Mouse (Mus musculus): ENCODE data around the gene Gm17622. TPM values are rescaled to one million over a fixed set of nuclear protein-coding genes. Genes with fewer than 3 reads are reported as not detected.

Gene Gm17622
- polyA plus RNA-seq, 1 experiment from 2014 or later: not detected

- H3K4me2 ChIP-seq (replicated peaks): no peak overlapping the region
- ATAC-seq (ENCODE audit: low FRiP score, low read depth): no peak
- H3K27ac ChIP-seq (replicated peaks): no peak overlapping the region
- H3K9me3 ChIP-seq: no peaks in the 10 kb centered on the region
- 89% methylated on average over 6 of the region's 6 CpGs for WGBS
- H3K9ac ChIP-seq (replicated peaks): no peak overlapping the region
- H3K36me3 ChIP-seq: no peaks in the 10 kb centered on the region
- H3K4me1 ChIP-seq: no peaks in the 10 kb centered on the region
- no peaks in the 10 kb centered on the region for H3K27me3 ChIP-seq
- no peak overlapping the region for H3K4me3 ChIP-seq
These were observed 20.0 kb upstream of the Gm17622 start for GRCm38 (mm10) chr13:96470556-96470955.

- Histone ChIP-seq H3K36me3 (no peaks in the 10 kb centered on the region), H3K9me3 (no peaks in the 10 kb centered on the region), H3K9ac (replicated peaks) (no peak within 1 kb of the TSS), H3K4me2 (replicated peaks) (no peak within 1 kb of the TSS), H3K4me3 (no peak within 1 kb of the TSS), H3K27ac (replicated peaks) (no peak within 1 kb of the TSS), H3K27me3 (no peaks in the 10 kb centered on the region), H3K4me1 (no peaks in the 10 kb centered on the region)
- no peak for ATAC-seq (ENCODE audit: low FRiP score, low read depth)
- WGBS: 92% methylated on average over 14 of the region's 14 CpGs
These were observed 19.6 kb upstream of the Gm17622 start, which contains the start of gene Ankdd1b for GRCm38 (mm10) chr13:96470957-96471356. Gene Ankdd1b, minus strand, starts transcription at chr13:96471198.

GRCm38 (mm10) chr13:96477226-96477625 lies 13.3 kb upstream of the Gm17622 start:
- 92% methylated on average over 4 of the region's 4 CpGs for WGBS
- no peaks in the 10 kb centered on the region for H3K9me3 ChIP-seq
- no peak for ATAC-seq (ENCODE audit: low FRiP score, low read depth)
- H3K27me3 ChIP-seq: no peaks in the 10 kb centered on the region
- no peak overlapping the region for H3K27ac ChIP-seq (replicated peaks)
- H3K9ac ChIP-seq (replicated peaks): no peak overlapping the region
- H3K4me1 ChIP-seq: no peaks in the 10 kb centered on the region
- H3K36me3 ChIP-seq: no peaks in the 10 kb centered on the region
- no peak overlapping the region for H3K4me2 ChIP-seq (replicated peaks)
- no peak overlapping the region for H3K4me3 ChIP-seq

- Histone ChIP-seq H3K4me2 (replicated peaks) (no peak overlapping the region), H3K9me3 (no peaks in the 10 kb centered on the region), H3K9ac (replicated peaks) (no peak overlapping the region), H3K27ac (replicated peaks) (no peak overlapping the region), H3K4me3 (no peak overlapping the region), H3K27me3 (no peaks in the 10 kb centered on the region), H3K4me1 (no peaks in the 10 kb centered on the region), H3K36me3 (0 out of 2 replicates have a peak, but pooled peaks cover 5% of the 10 kb centered on the region)
- 94% methylated on average over 1 of the region's 1 CpGs for WGBS
- no peak for ATAC-seq (ENCODE audit: low FRiP score, low read depth)
These were observed 11.5 kb upstream of the Gm17622 start for GRCm38 (mm10) chr13:96478991-96479390.

GRCm38 (mm10) chr13:96487230-96487629 lies 3.3 kb upstream of the Gm17622 start:
- H3K4me1 ChIP-seq: no peaks in the 10 kb centered on the region
- peaks cover 19% of the 10 kb centered on the region for H3K36me3 ChIP-seq
- H3K4me2 ChIP-seq (replicated peaks): no peak overlapping the region
- no peak overlapping the region for H3K4me3 ChIP-seq
- H3K9me3 ChIP-seq: no peaks in the 10 kb centered on the region
- no peaks in the 10 kb centered on the region for H3K27me3 ChIP-seq
- H3K27ac ChIP-seq (replicated peaks): no peak overlapping the region
- ATAC-seq (ENCODE audit: low FRiP score, low read depth): no peak
- 93% methylated on average over 6 of the region's 6 CpGs for WGBS
- H3K9ac ChIP-seq (replicated peaks): no peak overlapping the region

- ATAC-seq (ENCODE audit: low FRiP score, low read depth): no peak
These were observed 2.6 kb upstream of the Gm17622 start for GRCm38 (mm10) chr13:96487968-96488367.

GRCm38 (mm10) chr13:96496630-96497029 lies 6.1 kb downstream of the Gm17622 start:
- 90% methylated on average over 8 of the region's 8 CpGs for WGBS
- Histone ChIP-seq H3K4me1 (no peaks in the 10 kb centered on the region), H3K9me3 (no peaks in the 10 kb centered on the region), H3K27ac (replicated peaks) (no peak overlapping the region), H3K4me2 (replicated peaks) (no peak overlapping the region), H3K36me3 (peaks cover 6% of the 10 kb centered on the region; the same call in 1 of the 2 replicates), H3K9ac (replicated peaks) (no peak overlapping the region), H3K27me3 (no peaks in the 10 kb centered on the region), H3K4me3 (no peak overlapping the region)
- no peak for ATAC-seq (ENCODE audit: low FRiP score, low read depth)

More at GRCm38 (mm10) chr13:96487968-96488367, 2.6 kb upstream of the Gm17622 start:
- Histone ChIP-seq H3K27ac (replicated peaks) (no peak overlapping the region), H3K9me3 (no peaks in the 10 kb centered on the region), H3K4me2 (replicated peaks) (no peak overlapping the region), H3K4me3 (no peak overlapping the region), H3K9ac (replicated peaks) (no peak overlapping the region), H3K27me3 (no peaks in the 10 kb centered on the region), H3K36me3 (peaks cover 19% of the 10 kb centered on the region), H3K4me1 (no peaks in the 10 kb centered on the region)
- 90% methylated on average over 6 of the region's 6 CpGs for WGBS

GRCm38 (mm10) chr13:96499891-96500290 lies 9.4 kb downstream of the Gm17622 start:
- 79% methylated on average over 2 of the region's 2 CpGs for WGBS
- Histone ChIP-seq H3K4me3 (no peak overlapping the region), H3K9ac (replicated peaks) (no peak overlapping the region), H3K9me3 (no peaks in the 10 kb centered on the region), H3K27me3 (no peaks in the 10 kb centered on the region), H3K4me1 (no peaks in the 10 kb centered on the region), H3K27ac (replicated peaks) (no peak overlapping the region), H3K4me2 (replicated peaks) (no peak overlapping the region), H3K36me3 (peaks cover 6% of the 10 kb centered on the region; the same call in 1 of the 2 replicates)
- no peak for ATAC-seq (ENCODE audit: low FRiP score, low read depth)

- H3K27ac ChIP-seq (replicated peaks): no peak overlapping the region
- no peak for ATAC-seq (ENCODE audit: low FRiP score, low read depth)
These were observed 15.1 kb downstream of the Gm17622 start for GRCm38 (mm10) chr13:96505661-96506060.

GRCm38 (mm10) chr13:96506313-96506712 lies 15.8 kb downstream of the Gm17622 start:
- Histone ChIP-seq H3K4me3 (no peak overlapping the region), H3K9me3 (no peaks in the 10 kb centered on the region), H3K27ac (replicated peaks) (no peak overlapping the region), H3K36me3 (no peaks in the 10 kb centered on the region), H3K4me2 (replicated peaks) (no peak overlapping the region), H3K4me1 (no peaks in the 10 kb centered on the region), H3K27me3 (no peaks in the 10 kb centered on the region), H3K9ac (replicated peaks) (no peak overlapping the region)
- WGBS: 86% methylated on average over 6 of the region's 6 CpGs
- no peak for ATAC-seq (ENCODE audit: low FRiP score, low read depth)

More at GRCm38 (mm10) chr13:96505661-96506060, 15.1 kb downstream of the Gm17622 start:
- peaks cover 3% of the 10 kb centered on the region; the same call in 1 of the 2 replicates for H3K36me3 ChIP-seq
- H3K4me3 ChIP-seq: no peak overlapping the region
- no peak overlapping the region for H3K4me2 ChIP-seq (replicated peaks)
- H3K27me3 ChIP-seq: no peaks in the 10 kb centered on the region
- no peaks in the 10 kb centered on the region for H3K9me3 ChIP-seq
- WGBS: 83% methylated on average over 4 of the region's 4 CpGs
- H3K4me1 ChIP-seq: no peaks in the 10 kb centered on the region
- no peak overlapping the region for H3K9ac ChIP-seq (replicated peaks)

GRCm38 (mm10) chr13:96507541-96507940 lies 17.0 kb downstream of the Gm17622 start:
- Histone ChIP-seq H3K27ac (replicated peaks) (no peak overlapping the region), H3K27me3 (no peaks in the 10 kb centered on the region), H3K4me1 (no peaks in the 10 kb centered on the region), H3K9ac (replicated peaks) (no peak overlapping the region), H3K9me3 (no peaks in the 10 kb centered on the region), H3K4me3 (no peak overlapping the region), H3K4me2 (replicated peaks) (no peak overlapping the region), H3K36me3 (no peaks in the 10 kb centered on the region)
- ATAC-seq (ENCODE audit: low FRiP score, low read depth): no peak
- 93% methylated on average over 4 of the region's 4 CpGs for WGBS

GRCm38 (mm10) chr13:96510635-96511034 lies 20.1 kb downstream of the Gm17622 start:
- Histone ChIP-seq H3K27ac (replicated peaks) (no peak overlapping the region), H3K9ac (replicated peaks) (no peak overlapping the region), H3K9me3 (no peaks in the 10 kb centered on the region), H3K4me1 (no peaks in the 10 kb centered on the region), H3K4me3 (no peak overlapping the region), H3K4me2 (replicated peaks) (no peak overlapping the region), H3K27me3 (no peaks in the 10 kb centered on the region), H3K36me3 (no peaks in the 10 kb centered on the region)
- WGBS: 90% methylated on average over 13 of the region's 13 CpGs
- no peak for ATAC-seq (ENCODE audit: low FRiP score, low read depth)

GRCm38 (mm10) chr13:96511262-96511661 lies 20.7 kb downstream of the Gm17622 start:
- Histone ChIP-seq H3K36me3 (no peaks in the 10 kb centered on the region), H3K4me3 (no peak overlapping the region), H3K9me3 (no peaks in the 10 kb centered on the region), H3K27ac (replicated peaks) (no peak overlapping the region), H3K4me2 (replicated peaks) (no peak overlapping the region), H3K4me1 (no peaks in the 10 kb centered on the region), H3K27me3 (no peaks in the 10 kb centered on the region), H3K9ac (replicated peaks) (no peak overlapping the region)
- ATAC-seq (ENCODE audit: low FRiP score, low read depth): no peak
- 79% methylated on average over 1 of the region's 1 CpGs for WGBS
